Mouse (Mus musculus) neutrophil, adult 83 days (primary cell): ENCODE data around the gene Tmem25. TPM values are rescaled to one million over a fixed set of nuclear protein-coding genes. Genes with fewer than 3 reads are reported as not detected.

Experiments used
- total RNA-seq, 2 experiments: library from RNA; stranded (reverse); gene quantifications; one replicate each; pipeline ENCODE4 v1.2.4; 2023

Tmem25 gene
- under 1 TPM; 0.18 to 0.71 TPM for total RNA-seq

GRCm38 (mm10) chr9:44799102-44799957 lies at the start of gene Tmem25:
Gene Tmem25 (minus strand): TSS chr9:44799307.

GRCm38 (mm10) chr9:44802808-44803450 lies 3.8 kb upstream of the Tmem25 start, which contains the start of gene Ttc36:
Gene Ttc36 (minus strand): TSS chr9:44803072.

GRCm38 (mm10) chr9:44767101-44768028 lies 31.7 kb downstream of the Tmem25 start, which contains the start of the genes Arcn1 and Ift46:
Gene Arcn1 (minus strand): TSS chr9:44767845.
Gene Ift46 (plus strand): TSS chr9:44767908.

Other genes with a start within 250 kb of the Tmem25 start
- gene Cxcr5, start 237.4 kb downstream of the Tmem25 start, total RNA-seq = under 1 TPM; 0.46 to 0.77 TPM
- 100 to 1,000 TPM; 108 to 128 TPM for gene Ddx6, start 194.4 kb downstream of the Tmem25 start, total RNA-seq
- gene Treh, start 126.1 kb downstream of the Tmem25 start, total RNA-seq = not detected
- 1 to 10 TPM; 1.3 to 1.5 TPM for gene Phldb1, start 64.1 kb downstream of the Tmem25 start, total RNA-seq
- 10 to 100 TPM; 79.7 to 81.0 TPM for gene Arcn1, start 31.5 kb downstream of the Tmem25 start, total RNA-seq
- 10 to 100 TPM; 22.1 to 26.1 TPM for gene Ift46, start 31.4 kb downstream of the Tmem25 start, total RNA-seq
- gene Ttc36, start 3.8 kb upstream of the Tmem25 start, total RNA-seq = under 1 TPM; 0.64 to 0.81 TPM
- 10 to 100 TPM; 38.1 to 46.8 TPM for gene Kmt2a, start 82.0 kb upstream of the Tmem25 start, total RNA-seq
- gene Atp5l, start 121.4 kb upstream of the Tmem25 start, total RNA-seq = 100 to 1,000 TPM; 161 to 170 TPM
- 10 to 100 TPM; 69.0 to 81.5 TPM for gene Ube4a, start 166.3 kb upstream of the Tmem25 start, total RNA-seq
- gene Cd3g, start 181.1 kb upstream of the Tmem25 start, total RNA-seq = 1 to 10 TPM in 1 of 2 experiments, under 1 TPM in 1; 0.81 to 1.1 TPM
- 100 to 1,000 TPM; 108 to 125 TPM for gene Cd3d, start 182.5 kb upstream of the Tmem25 start, total RNA-seq
- gene Cd3e, start 210.3 kb upstream of the Tmem25 start, total RNA-seq = 1 to 10 TPM in 1 of 2 experiments, under 1 TPM in 1; 0.86 to 1.1 TPM
- not detected for gene Mpzl2, start 240.5 kb upstream of the Tmem25 start, total RNA-seq